Mouse (Mus musculus): ENCODE data around the gene Actl6b. TPM values are rescaled to one million over a fixed set of nuclear protein-coding genes. Genes with fewer than 3 reads are reported as not detected.

The Actl6b gene
- polyA plus RNA-seq, 1 experiment from 2014 or later, result not detected

- TF ChIP-seq CTCF (IDR thresholded peaks at IDR 0.05; ENCODE audit: low read depth) (no peak), EP300 (IDR thresholded peaks at IDR 0.05; ENCODE audit: low read depth) (no peak)
Measured at GRCm38 (mm10) chr5:137521861-137522260, 31.5 kb upstream of the Actl6b start.

GRCm38 (mm10) chr5:137522711-137523110 lies 30.6 kb upstream of the Actl6b start:
- Histone ChIP-seq H3K36me3 (replicated peaks; ENCODE audit: insufficient read depth, low read length) (peaks cover 89% of the 10 kb centered on the region), H3K4me1 (ENCODE audit: insufficient read depth) (peaks cover 4% of the 10 kb centered on the region; the same call in 1 of the 2 replicates), H3K27me3 (ENCODE audit: insufficient read depth, low read length) (no peaks in the 10 kb centered on the region), H3K4me3 (ENCODE audit: low read depth, low read length) (no peak overlapping the region), H3K4me2 (ENCODE audit: low read depth, low read length) (no peak overlapping the region), H3K9me3 (ENCODE audit: low read length) (no peaks in the 10 kb centered on the region), H3K9ac (replicated peaks) (no peak overlapping the region), H3K27ac (ENCODE audit: low read depth) (no peak overlapping the region)
- no peak for TF ChIP-seq CTCF (IDR thresholded peaks at IDR 0.05; ENCODE audit: low read depth)
- no peak for TF ChIP-seq EP300 (IDR thresholded peaks at IDR 0.05; ENCODE audit: low read depth)
- no peak for DNase-seq
- ATAC-seq, result no peak
- 79% methylated on average over 11 of the region's 11 CpGs for WGBS (ENCODE audit: insufficient replicate concordance)

More at GRCm38 (mm10) chr5:137521861-137522260, 31.5 kb upstream of the Actl6b start:
- Histone ChIP-seq H3K4me2 (ENCODE audit: low read depth, low read length) (no peak overlapping the region), H3K27ac (ENCODE audit: low read depth) (no peak overlapping the region), H3K27me3 (ENCODE audit: insufficient read depth, low read length) (no peaks in the 10 kb centered on the region), H3K36me3 (replicated peaks; ENCODE audit: insufficient read depth, low read length) (peaks cover 82% of the 10 kb centered on the region), H3K4me3 (ENCODE audit: low read depth, low read length) (no peak overlapping the region), H3K9me3 (ENCODE audit: low read length) (no peaks in the 10 kb centered on the region), H3K9ac (replicated peaks) (no peak overlapping the region), H3K4me1 (ENCODE audit: insufficient read depth) (peaks cover 4% of the 10 kb centered on the region; the same call in 1 of the 2 replicates)
- DNase-seq (no peak), ATAC-seq (no peak)
- 73% methylated on average over 9 of the region's 9 CpGs for WGBS (ENCODE audit: insufficient replicate concordance)

GRCm38 (mm10) chr5:137523396-137524250 lies 29.7 kb upstream of the Actl6b start:
- Histone ChIP-seq H3K9ac (replicated peaks) (no peak overlapping the region), H3K36me3 (replicated peaks; ENCODE audit: insufficient read depth, low read length) (peaks cover 98% of the 10 kb centered on the region), H3K4me2 (ENCODE audit: low read depth, low read length) (no peak overlapping the region), H3K9me3 (ENCODE audit: low read length) (no peaks in the 10 kb centered on the region), H3K4me3 (ENCODE audit: low read depth, low read length) (no peak overlapping the region), H3K27ac (ENCODE audit: low read depth) (no peak overlapping the region), H3K27me3 (ENCODE audit: insufficient read depth, low read length) (no peaks in the 10 kb centered on the region), H3K4me1 (ENCODE audit: insufficient read depth) (peaks cover 4% of the 10 kb centered on the region; the same call in 1 of the 2 replicates)
- 80% methylated on average over 25 of the region's 25 CpGs for WGBS (ENCODE audit: insufficient replicate concordance)
- no peak for DNase-seq
- TF ChIP-seq CTCF (IDR thresholded peaks at IDR 0.05; ENCODE audit: low read depth) (no peak), EP300 (IDR thresholded peaks at IDR 0.05; ENCODE audit: low read depth) (no peak)
- no peak for ATAC-seq

- ATAC-seq (no peak), DNase-seq (no peak)
- WGBS (ENCODE audit: insufficient replicate concordance), result 85% methylated on average over 6 of the region's 8 CpGs
- Histone ChIP-seq H3K9me3 (ENCODE audit: low read length) (no peaks in the 10 kb centered on the region), H3K4me1 (ENCODE audit: insufficient read depth) (peaks cover 4% of the 10 kb centered on the region; the same call in 1 of the 2 replicates), H3K9ac (replicated peaks) (no peak overlapping the region), H3K4me2 (ENCODE audit: low read depth, low read length) (no peak overlapping the region), H3K4me3 (ENCODE audit: low read depth, low read length) (no peak overlapping the region), H3K27me3 (ENCODE audit: insufficient read depth, low read length) (no peaks in the 10 kb centered on the region), H3K36me3 (replicated peaks; ENCODE audit: insufficient read depth, low read length) (peaks cover 98% of the 10 kb centered on the region), H3K27ac (ENCODE audit: low read depth) (no peak overlapping the region)
- TF ChIP-seq CTCF (IDR thresholded peaks at IDR 0.05; ENCODE audit: low read depth), result no peak
- TF ChIP-seq EP300 (IDR thresholded peaks at IDR 0.05; ENCODE audit: low read depth), result no peak
Measured at GRCm38 (mm10) chr5:137524251-137524515, 29.1 kb upstream of the Actl6b start.

- WGBS (ENCODE audit: insufficient replicate concordance), result 87% methylated on average over 13 of the region's 13 CpGs
- no peak overlapping the region for H3K27ac ChIP-seq (ENCODE audit: low read depth)
- no peak overlapping the region for H3K4me2 ChIP-seq (ENCODE audit: low read depth, low read length)
- TF ChIP-seq CTCF (IDR thresholded peaks at IDR 0.05; ENCODE audit: low read depth) (no peak), EP300 (IDR thresholded peaks at IDR 0.05; ENCODE audit: low read depth) (no peak)
- H3K36me3 ChIP-seq (replicated peaks; ENCODE audit: insufficient read depth, low read length), result peaks cover 98% of the 10 kb centered on the region
- H3K4me3 ChIP-seq (ENCODE audit: low read depth, low read length), result no peak overlapping the region
- no peaks in the 10 kb centered on the region for H3K27me3 ChIP-seq (ENCODE audit: insufficient read depth, low read length)
- ATAC-seq (no peak), DNase-seq (no peak)
- no peak overlapping the region for H3K9ac ChIP-seq (replicated peaks)
- peaks cover 4% of the 10 kb centered on the region; the same call in 1 of the 2 replicates for H3K4me1 ChIP-seq (ENCODE audit: insufficient read depth)
- no peaks in the 10 kb centered on the region for H3K9me3 ChIP-seq (ENCODE audit: low read length)
Measured at GRCm38 (mm10) chr5:137524671-137525070, 28.6 kb upstream of the Actl6b start.

GRCm38 (mm10) chr5:137525511-137525910 lies 27.8 kb upstream of the Actl6b start:
- ATAC-seq (no peak), DNase-seq (no peak)
- Histone ChIP-seq H3K27ac (ENCODE audit: low read depth) (no peak overlapping the region), H3K9me3 (ENCODE audit: low read length) (no peaks in the 10 kb centered on the region), H3K4me3 (ENCODE audit: low read depth, low read length) (no peak overlapping the region), H3K27me3 (ENCODE audit: insufficient read depth, low read length) (no peaks in the 10 kb centered on the region), H3K4me2 (ENCODE audit: low read depth, low read length) (no peak overlapping the region), H3K4me1 (ENCODE audit: insufficient read depth) (peaks cover 10% of the 10 kb centered on the region), H3K36me3 (replicated peaks; ENCODE audit: insufficient read depth, low read length) (peaks cover 97% of the 10 kb centered on the region), H3K9ac (replicated peaks) (no peak overlapping the region)
- 79% methylated on average over 16 of the region's 16 CpGs for WGBS (ENCODE audit: insufficient replicate concordance)
- TF ChIP-seq EP300 (IDR thresholded peaks at IDR 0.05; ENCODE audit: low read depth) (no peak), CTCF (IDR thresholded peaks at IDR 0.05; ENCODE audit: low read depth) (no peak)
